Mouse (Mus musculus): ENCODE measurements at regions not wholly inside any gene's neighbourhood (a gene's known extent, or its start where the extent isn't known, plus 50 kb on each side); places are given as distances from the start of the nearest gene placed in this dataset.

- no peaks in the 10 kb centered on the region for H3K9me3 ChIP-seq
- WGBS = 89% methylated on average over 4 of the region's 4 CpGs
- no peak overlapping the region for H3K27ac ChIP-seq
- H3K27me3 ChIP-seq = no peaks in the 10 kb centered on the region
- no peak overlapping the region for H3K9ac ChIP-seq
- H3K4me3 ChIP-seq = no peak overlapping the region
- no peaks in the 10 kb centered on the region for H3K36me3 ChIP-seq
- ATAC-seq (ENCODE audit: low FRiP score, low read depth) = no peak
- H3K4me1 ChIP-seq = peaks cover 17% of the 10 kb centered on the region; the same call in 1 of the 2 replicates
- no peak overlapping the region for H3K4me2 ChIP-seq (replicated peaks)
Measured at GRCm38 (mm10) chr12:51501185-51501584, 92.0 kb upstream of the Coch start.

- Histone ChIP-seq H3K4me3 (no peak overlapping the region), H3K27ac (no peak overlapping the region), H3K27me3 (no peaks in the 10 kb centered on the region), H3K4me1 (peaks cover 17% of the 10 kb centered on the region; the same call in 1 of the 2 replicates), H3K4me2 (replicated peaks) (no peak overlapping the region), H3K9ac (no peak overlapping the region), H3K9me3 (no peaks in the 10 kb centered on the region), H3K36me3 (no peaks in the 10 kb centered on the region)
- WGBS = 90% methylated on average over 4 of the region's 4 CpGs
- ATAC-seq (ENCODE audit: low FRiP score, low read depth) = no peak
Measured at GRCm38 (mm10) chr12:51502724-51503123, 90.4 kb upstream of the Coch start.

GRCm38 (mm10) chr12:51503706-51504105 lies 89.4 kb upstream of the Coch start:
- no peak overlapping the region for H3K4me2 ChIP-seq (replicated peaks)
- no peak overlapping the region for H3K27ac ChIP-seq
- H3K9me3 ChIP-seq = no peaks in the 10 kb centered on the region
- WGBS = 78% methylated on average over 4 of the region's 4 CpGs
- no peak overlapping the region for H3K9ac ChIP-seq
- no peaks in the 10 kb centered on the region for H3K36me3 ChIP-seq
- H3K27me3 ChIP-seq = no peaks in the 10 kb centered on the region
- ATAC-seq (ENCODE audit: low FRiP score, low read depth) = no peak
- H3K4me1 ChIP-seq = peaks cover 17% of the 10 kb centered on the region; the same call in 1 of the 2 replicates
- no peak overlapping the region for H3K4me3 ChIP-seq

- H3K9ac ChIP-seq = no peak overlapping the region
- 14% methylated on average over 7 of the region's 7 CpGs for WGBS
- no peak for ATAC-seq (ENCODE audit: low FRiP score, low read depth)
- no peaks in the 10 kb centered on the region for H3K9me3 ChIP-seq
- no peak overlapping the region for H3K27ac ChIP-seq
- H3K4me1 ChIP-seq = peaks cover 17% of the 10 kb centered on the region; the same call in 1 of the 2 replicates
- H3K4me3 ChIP-seq = no peak overlapping the region
- no peaks in the 10 kb centered on the region for H3K27me3 ChIP-seq
- no peaks in the 10 kb centered on the region for H3K36me3 ChIP-seq
- peak overlapping the region; percentile 25 for H3K4me2 ChIP-seq (replicated peaks)
Measured at GRCm38 (mm10) chr12:51504581-51504980, 88.6 kb upstream of the Coch start.

GRCm38 (mm10) chr12:51510010-51510409 lies 83.1 kb upstream of the Coch start:
- no peak overlapping the region for H3K27ac ChIP-seq
- no peaks in the 10 kb centered on the region for H3K9me3 ChIP-seq
- ATAC-seq (ENCODE audit: low FRiP score, low read depth) = no peak
- H3K4me3 ChIP-seq = no peak overlapping the region
- no peaks in the 10 kb centered on the region for H3K36me3 ChIP-seq
- 80% methylated on average over 2 of the region's 2 CpGs for WGBS
- no peak overlapping the region for H3K9ac ChIP-seq
- no peaks in the 10 kb centered on the region for H3K27me3 ChIP-seq
- no peak overlapping the region for H3K4me2 ChIP-seq (replicated peaks)
- peaks cover 8% of the 10 kb centered on the region; the same call in 1 of the 2 replicates for H3K4me1 ChIP-seq

- no peaks in the 10 kb centered on the region for H3K4me1 ChIP-seq
- no peaks in the 10 kb centered on the region for H3K36me3 ChIP-seq
- 88% methylated on average over 3 of the region's 3 CpGs for WGBS
- H3K9ac ChIP-seq = no peak overlapping the region
- no peak for ATAC-seq (ENCODE audit: low FRiP score, low read depth)
- H3K27ac ChIP-seq = no peak overlapping the region
- H3K27me3 ChIP-seq = no peaks in the 10 kb centered on the region
- H3K4me2 ChIP-seq (replicated peaks) = no peak overlapping the region
- H3K4me3 ChIP-seq = no peak overlapping the region
- no peaks in the 10 kb centered on the region for H3K9me3 ChIP-seq
Measured at GRCm38 (mm10) chr12:51516726-51517125, 76.4 kb upstream of the Coch start.

GRCm38 (mm10) chr12:51521610-51522120 lies 71.5 kb upstream of the Coch start:
- no peaks in the 10 kb centered on the region for H3K9me3 ChIP-seq
- H3K4me2 ChIP-seq (replicated peaks) = no peak overlapping the region
- H3K27me3 ChIP-seq = no peaks in the 10 kb centered on the region
- no peak overlapping the region for H3K27ac ChIP-seq
- no peak overlapping the region for H3K9ac ChIP-seq
- no peaks in the 10 kb centered on the region for H3K36me3 ChIP-seq
- no peak overlapping the region for H3K4me3 ChIP-seq
- H3K4me1 ChIP-seq = no peaks in the 10 kb centered on the region
- no peak for ATAC-seq (ENCODE audit: low FRiP score, low read depth)
- 73% methylated on average over 2 of the region's 2 CpGs for WGBS

GRCm38 (mm10) chr12:51523866-51524265 lies 69.3 kb upstream of the Coch start:
- no peaks in the 10 kb centered on the region for H3K4me1 ChIP-seq
- H3K9ac ChIP-seq = no peak overlapping the region
- no peaks in the 10 kb centered on the region for H3K27me3 ChIP-seq
- no peak overlapping the region for H3K4me3 ChIP-seq
- no peak overlapping the region for H3K4me2 ChIP-seq (replicated peaks)
- H3K9me3 ChIP-seq = no peaks in the 10 kb centered on the region
- no peak for ATAC-seq (ENCODE audit: low FRiP score, low read depth)
- whole genome bisulfite sequencing = 84% methylated on average over 4 of the region's 4 CpGs
- no peaks in the 10 kb centered on the region for H3K36me3 ChIP-seq
- no peak overlapping the region for H3K27ac ChIP-seq

- Histone ChIP-seq H3K36me3 (no peaks in the 10 kb centered on the region), H3K9ac (no peak overlapping the region), H3K4me3 (no peak overlapping the region), H3K27me3 (no peaks in the 10 kb centered on the region), H3K9me3 (no peaks in the 10 kb centered on the region), H3K4me1 (no peaks in the 10 kb centered on the region), H3K4me2 (replicated peaks) (no peak overlapping the region), H3K27ac (no peak overlapping the region)
- 76% methylated on average over 2 of the region's 2 CpGs for WGBS
- no peak for ATAC-seq (ENCODE audit: low FRiP score, low read depth)
Measured at GRCm38 (mm10) chr12:51527854-51528253, 65.3 kb upstream of the Coch start.

GRCm38 (mm10) chr12:51534606-51535005 lies 58.5 kb upstream of the Coch start:
- ATAC-seq (ENCODE audit: low FRiP score, low read depth) = no peak

GRCm38 (mm10) chr12:51535056-51535640 lies 58.0 kb upstream of the Coch start:
- Histone ChIP-seq H3K27ac (no peak overlapping the region), H3K4me1 (no peaks in the 10 kb centered on the region), H3K27me3 (no peaks in the 10 kb centered on the region), H3K4me3 (no peak overlapping the region), H3K9ac (no peak overlapping the region), H3K36me3 (no peaks in the 10 kb centered on the region), H3K4me2 (replicated peaks) (no peak overlapping the region), H3K9me3 (no peaks in the 10 kb centered on the region)
- 47% methylated on average over 5 of the region's 5 CpGs for WGBS
- no peak for ATAC-seq (ENCODE audit: low FRiP score, low read depth)

More at GRCm38 (mm10) chr12:51534606-51535005, 58.5 kb upstream of the Coch start:
- Histone ChIP-seq H3K36me3 (no peaks in the 10 kb centered on the region), H3K27me3 (no peaks in the 10 kb centered on the region), H3K4me3 (no peak overlapping the region), H3K9me3 (no peaks in the 10 kb centered on the region), H3K4me1 (no peaks in the 10 kb centered on the region), H3K27ac (no peak overlapping the region), H3K4me2 (replicated peaks) (no peak overlapping the region), H3K9ac (no peak overlapping the region)
- WGBS = 20% methylated on average over 5 of the region's 5 CpGs
